Mouse (Mus musculus) small intestine, adult 2 months (tissue): Measurements from ENCODE around the gene Mipol1.

Source experiments
- CTCF ChIP-seq: fragments of 200-500 bp; IDR thresholded peaks from 2 replicates; pipeline ENCODE4 v1.5.1; 2012; ENCODE audit warnings: low read depth, mild to moderate bottlenecking, control low read depth, inconsistent platforms, low read length, moderate library complexity, mixed read lengths; ENCODE audit not compliant: insufficient replicate concordance, insufficient read length; ENCODE audit errors: extremely low read depth
- POLR2A ChIP-seq: fragments of 200-500 bp; IDR thresholded peaks from 2 replicates; pipeline ENCODE4 v1.6.1; 2012; ENCODE audit warnings: low read depth, mild to moderate bottlenecking, control low read depth, inconsistent platforms, low read length, moderate library complexity

- TF ChIP-seq POLR2A = no peak
- TF ChIP-seq CTCF = no peak
Measured at GRCm38 (mm10) chr12:57515702-57516377, 285.6 kb downstream of the Mipol1 start.
